Mouse (Mus musculus): ENCODE measurements at regions not wholly inside any gene's neighbourhood (a gene's known extent, or its start where the extent isn't known, plus 50 kb on each side); places are given as distances from the start of the nearest gene placed in this dataset.

- TF ChIP-seq EP300 (optimal IDR thresholded peaks at IDR 0.05) = no peak
- TF ChIP-seq CTCF (IDR thresholded peaks at IDR 0.05; ENCODE audit: low read depth) = no peak
Observed at GRCm38 (mm10) chr4:94106941-94107340, 449.4 kb upstream of the Gm10306 start.

Data from stomach, postnatal 0 days (tissue).